Mouse (Mus musculus): Measurements from ENCODE around the gene Dock2. TPM values are rescaled to one million over a fixed set of nuclear protein-coding genes. Genes with fewer than 3 reads are reported as not detected.

Gene Dock2
- polyA plus RNA-seq, 1 experiment from 2014 or later: 0.72 TPM

- whole genome bisulfite sequencing: 80% methylated on average over 4 of the region's 4 CpGs
- Histone ChIP-seq H3K4me2 (ENCODE audit: low read length) (no peak overlapping the region), H3K36me3 (ENCODE audit: control insufficient read depth, insufficient read depth, low read length) (no peaks in the 10 kb centered on the region)
Measured at GRCm38 (mm10) chr11:34759582-34759981, 24.1 kb downstream of the Dock2 start.

GRCm38 (mm10) chr11:34741081-34741480 is 42.6 kb downstream of the Dock2 start:
- Histone ChIP-seq H3K27me3 (ENCODE audit: control insufficient read depth, insufficient read depth, low read depth, low read length) (no peaks in the 10 kb centered on the region), H3K4me3 (ENCODE audit: low read depth, low read length) (no peak overlapping the region), H3K4me1 (ENCODE audit: control insufficient read depth, insufficient read depth, low read length) (no peaks in the 10 kb centered on the region), H3K36me3 (ENCODE audit: control insufficient read depth, insufficient read depth, low read length) (no peaks in the 10 kb centered on the region), H3K27ac (ENCODE audit: low read length) (no peak overlapping the region), H3K9ac (ENCODE audit: low read depth, low read length) (no peak overlapping the region), H3K4me2 (ENCODE audit: low read length) (no peak overlapping the region), H3K9me3 (replicated peaks; ENCODE audit: control insufficient read depth, low read length, poor library complexity, severe bottlenecking) (no peaks in the 10 kb centered on the region)
- WGBS: 43% methylated on average over 1 of the region's 1 CpGs
- ATAC-seq: no peak

More at GRCm38 (mm10) chr11:34759582-34759981, 24.1 kb downstream of the Dock2 start:
- Histone ChIP-seq H3K4me3 (ENCODE audit: low read depth, low read length) (no peak overlapping the region), H3K9ac (ENCODE audit: low read depth, low read length) (no peak overlapping the region), H3K27ac (ENCODE audit: low read length) (no peak overlapping the region), H3K27me3 (ENCODE audit: control insufficient read depth, insufficient read depth, low read depth, low read length) (no peaks in the 10 kb centered on the region), H3K4me1 (ENCODE audit: control insufficient read depth, insufficient read depth, low read length) (no peaks in the 10 kb centered on the region), H3K9me3 (replicated peaks; ENCODE audit: control insufficient read depth, low read length, poor library complexity, severe bottlenecking) (no peaks in the 10 kb centered on the region)
- no peak for ATAC-seq

GRCm38 (mm10) chr11:34739816-34740215 is 43.9 kb downstream of the Dock2 start:
- Histone ChIP-seq H3K27me3 (ENCODE audit: control insufficient read depth, insufficient read depth, low read depth, low read length) (no peaks in the 10 kb centered on the region), H3K4me3 (ENCODE audit: low read depth, low read length) (no peak overlapping the region), H3K36me3 (ENCODE audit: control insufficient read depth, insufficient read depth, low read length) (no peaks in the 10 kb centered on the region), H3K9me3 (replicated peaks; ENCODE audit: control insufficient read depth, low read length, poor library complexity, severe bottlenecking) (no peaks in the 10 kb centered on the region), H3K27ac (ENCODE audit: low read length) (no peak overlapping the region), H3K9ac (ENCODE audit: low read depth, low read length) (no peak overlapping the region), H3K4me1 (ENCODE audit: control insufficient read depth, insufficient read depth, low read length) (no peaks in the 10 kb centered on the region), H3K4me2 (ENCODE audit: low read length) (no peak overlapping the region)
- ATAC-seq: no peak
- 95% methylated on average over 3 of the region's 3 CpGs for WGBS

GRCm38 (mm10) chr11:34738945-34739344 is 44.7 kb downstream of the Dock2 start:
- WGBS: 0% methylated on average over 1 of the region's 1 CpGs
- H3K9me3 ChIP-seq (replicated peaks; ENCODE audit: control insufficient read depth, low read length, poor library complexity, severe bottlenecking): no peaks in the 10 kb centered on the region
- no peaks in the 10 kb centered on the region for H3K4me1 ChIP-seq (ENCODE audit: control insufficient read depth, insufficient read depth, low read length)
- H3K36me3 ChIP-seq (ENCODE audit: control insufficient read depth, insufficient read depth, low read length): no peaks in the 10 kb centered on the region
- H3K4me3 ChIP-seq (ENCODE audit: low read depth, low read length): no peak overlapping the region
- H3K27ac ChIP-seq (ENCODE audit: low read length): no peak overlapping the region
- no peaks in the 10 kb centered on the region for H3K27me3 ChIP-seq (ENCODE audit: control insufficient read depth, insufficient read depth, low read depth, low read length)
- ATAC-seq: no peak
- no peak overlapping the region for H3K4me2 ChIP-seq (ENCODE audit: low read length)
- H3K9ac ChIP-seq (ENCODE audit: low read depth, low read length): no peak overlapping the region

- no peaks in the 10 kb centered on the region for H3K9me3 ChIP-seq (replicated peaks; ENCODE audit: control insufficient read depth, low read length, poor library complexity, severe bottlenecking)
- no peak overlapping the region for H3K4me3 ChIP-seq (ENCODE audit: low read depth, low read length)
- H3K4me1 ChIP-seq (ENCODE audit: control insufficient read depth, insufficient read depth, low read length): no peaks in the 10 kb centered on the region
- ATAC-seq: no peak
- no peak overlapping the region for H3K9ac ChIP-seq (ENCODE audit: low read depth, low read length)
- 94% methylated on average over 4 of the region's 4 CpGs for WGBS
- H3K36me3 ChIP-seq (ENCODE audit: control insufficient read depth, insufficient read depth, low read length): no peaks in the 10 kb centered on the region
- H3K27ac ChIP-seq (ENCODE audit: low read length): no peak overlapping the region
- H3K27me3 ChIP-seq (ENCODE audit: control insufficient read depth, insufficient read depth, low read depth, low read length): no peaks in the 10 kb centered on the region
- H3K4me2 ChIP-seq (ENCODE audit: low read length): no peak overlapping the region
Measured at GRCm38 (mm10) chr11:34737193-34737592, 46.5 kb downstream of the Dock2 start.

GRCm38 (mm10) chr11:34734033-34734432 is 49.7 kb downstream of the Dock2 start:
- no peaks in the 10 kb centered on the region for H3K27me3 ChIP-seq (ENCODE audit: control insufficient read depth, insufficient read depth, low read depth, low read length)
- no peak overlapping the region for H3K9ac ChIP-seq (ENCODE audit: low read depth, low read length)
- H3K9me3 ChIP-seq (replicated peaks; ENCODE audit: control insufficient read depth, low read length, poor library complexity, severe bottlenecking): no peaks in the 10 kb centered on the region
- no peak overlapping the region for H3K4me3 ChIP-seq (ENCODE audit: low read depth, low read length)
- WGBS: 61% methylated on average over 3 of the region's 3 CpGs
- H3K27ac ChIP-seq (ENCODE audit: low read length): no peak overlapping the region
- no peak overlapping the region for H3K4me2 ChIP-seq (ENCODE audit: low read length)
- no peak for ATAC-seq
- no peaks in the 10 kb centered on the region for H3K36me3 ChIP-seq (ENCODE audit: control insufficient read depth, insufficient read depth, low read length)
- no peaks in the 10 kb centered on the region for H3K4me1 ChIP-seq (ENCODE audit: control insufficient read depth, insufficient read depth, low read length)

- no peaks in the 10 kb centered on the region for H3K4me1 ChIP-seq (ENCODE audit: control insufficient read depth, insufficient read depth, low read length)
- H3K4me3 ChIP-seq (ENCODE audit: low read depth, low read length): no peak overlapping the region
- no peaks in the 10 kb centered on the region for H3K36me3 ChIP-seq (ENCODE audit: control insufficient read depth, insufficient read depth, low read length)
- WGBS: 85% methylated on average over 3 of the region's 3 CpGs
- no peaks in the 10 kb centered on the region for H3K9me3 ChIP-seq (replicated peaks; ENCODE audit: control insufficient read depth, low read length, poor library complexity, severe bottlenecking)
- H3K4me2 ChIP-seq (ENCODE audit: low read length): no peak overlapping the region
- no peak overlapping the region for H3K9ac ChIP-seq (ENCODE audit: low read depth, low read length)
- no peaks in the 10 kb centered on the region for H3K27me3 ChIP-seq (ENCODE audit: control insufficient read depth, insufficient read depth, low read depth, low read length)
- no peak for ATAC-seq
- no peak overlapping the region for H3K27ac ChIP-seq (ENCODE audit: low read length)
Measured at GRCm38 (mm10) chr11:34727467-34727866, 56.2 kb downstream of the Dock2 start.

GRCm38 (mm10) chr11:34726699-34727347 is 56.9 kb downstream of the Dock2 start:
- WGBS: 83% methylated on average over 9 of the region's 9 CpGs
- ATAC-seq: no peak
- no peaks in the 10 kb centered on the region for H3K9me3 ChIP-seq (replicated peaks; ENCODE audit: control insufficient read depth, low read length, poor library complexity, severe bottlenecking)

GRCm38 (mm10) chr11:34713360-34713759 is 70.3 kb downstream of the Dock2 start:
- Histone ChIP-seq H3K36me3 (ENCODE audit: control insufficient read depth, insufficient read depth, low read length) (no peaks in the 10 kb centered on the region), H3K9me3 (replicated peaks; ENCODE audit: control insufficient read depth, low read length, poor library complexity, severe bottlenecking) (no peaks in the 10 kb centered on the region), H3K27ac (ENCODE audit: low read length) (no peak overlapping the region), H3K4me2 (ENCODE audit: low read length) (no peak overlapping the region), H3K27me3 (ENCODE audit: control insufficient read depth, insufficient read depth, low read depth, low read length) (no peaks in the 10 kb centered on the region), H3K4me3 (ENCODE audit: low read depth, low read length) (no peak overlapping the region), H3K4me1 (ENCODE audit: control insufficient read depth, insufficient read depth, low read length) (no peaks in the 10 kb centered on the region), H3K9ac (ENCODE audit: low read depth, low read length) (no peak overlapping the region)
- no peak for ATAC-seq
- 84% methylated on average over 5 of the region's 5 CpGs for WGBS

More at GRCm38 (mm10) chr11:34726699-34727347, 56.9 kb downstream of the Dock2 start:
- Histone ChIP-seq H3K9ac (ENCODE audit: low read depth, low read length) (no peak overlapping the region), H3K27ac (ENCODE audit: low read length) (no peak overlapping the region), H3K27me3 (ENCODE audit: control insufficient read depth, insufficient read depth, low read depth, low read length) (no peaks in the 10 kb centered on the region), H3K36me3 (ENCODE audit: control insufficient read depth, insufficient read depth, low read length) (no peaks in the 10 kb centered on the region), H3K4me2 (ENCODE audit: low read length) (no peak overlapping the region), H3K4me1 (ENCODE audit: control insufficient read depth, insufficient read depth, low read length) (no peaks in the 10 kb centered on the region), H3K4me3 (ENCODE audit: low read depth, low read length) (no peak overlapping the region)

Data from midbrain, embryonic 16.5 days (tissue).